Mouse (Mus musculus) frontal cortex, adult 2 months (tissue): ENCODE data around the gene Myh7. TPM values are rescaled to one million over a fixed set of nuclear protein-coding genes. Genes with fewer than 3 reads are reported as not detected.
"Not testable (repeated sequence)": the region's sequence is repeated elsewhere in the genome, so short reads cannot be mapped to it uniquely, and the experiment has no call there.

Experiments
- DNase-seq, 2 experiments: peaks; one replicate each; pipeline ENCODE4 v3.0.0; 2022; ENCODE audit warnings: low spot score in 1 of 2; ENCODE audit errors: extremely low spot score in 1 of 2
- polyA plus RNA-seq: library from polyadenylated mRNA; depleted of rRNA; stranded (reverse); fragments of >200 nt; gene quantifications from 2 replicates; pipeline ENCODE4 v1.2.3, GENCODE M21; 2012

Myh7 gene
- polyA plus RNA-seq, 1 experiment, result 29.3 TPM

- DNase-seq, result no peak
Observed at GRCm38 (mm10) chr14:55005506-55005905, 11.1 kb upstream of the Myh7 start.

GRCm38 (mm10) chr14:55003878-55004855 is 9.7 kb upstream of the Myh7 start:
- DNase-seq, result peak in 1 of 2 experiments; percentile 21

GRCm38 (mm10) chr14:55002687-55003120 is 8.3 kb upstream of the Myh7 start:
- no peak for DNase-seq

- DNase-seq, result no peak
Observed at GRCm38 (mm10) chr14:55001938-55002686, 7.7 kb upstream of the Myh7 start.

GRCm38 (mm10) chr14:55001446-55001845 is 7.0 kb upstream of the Myh7 start:
- no peak for DNase-seq

- no peak for DNase-seq
Observed at GRCm38 (mm10) chr14:55000814-55001213, 6.4 kb upstream of the Myh7 start.

GRCm38 (mm10) chr14:54999868-55000267 is 5.4 kb upstream of the Myh7 start:
- not testable (repeated sequence) for DNase-seq

- DNase-seq, result no peak
Observed at GRCm38 (mm10) chr14:54998680-54999079, 4.3 kb upstream of the Myh7 start.

- DNase-seq, result no peak
Observed at GRCm38 (mm10) chr14:54997297-54997696, 2.9 kb upstream of the Myh7 start.

- DNase-seq, result no peak
Observed at GRCm38 (mm10) chr14:54996793-54997192, 2.4 kb upstream of the Myh7 start.

GRCm38 (mm10) chr14:54995457-54996138 is 1.2 kb upstream of the Myh7 start:
- peak in 1 of 2 experiments; percentile 62 for DNase-seq

- no peak for DNase-seq
Observed at GRCm38 (mm10) chr14:54994869-54995186, 402 bp upstream of the Myh7 start.

GRCm38 (mm10) chr14:54993636-54994035 is 790 bp downstream of the Myh7 start:
- no peak for DNase-seq

- DNase-seq, result no peak
Observed at GRCm38 (mm10) chr14:54992196-54992595, 2.2 kb downstream of the Myh7 start.

- peak in 1 of 2 experiments; percentile 43 for DNase-seq
Observed at GRCm38 (mm10) chr14:54989886-54990441, 4.5 kb downstream of the Myh7 start.

GRCm38 (mm10) chr14:54988882-54989281 is 5.5 kb downstream of the Myh7 start:
- DNase-seq, result no peak

GRCm38 (mm10) chr14:54988350-54988874 is 6.0 kb downstream of the Myh7 start:
- DNase-seq, result not testable (repeated sequence)

- DNase-seq, result no peak
Observed at GRCm38 (mm10) chr14:54981934-54982333, 12.5 kb downstream of the Myh7 start.

GRCm38 (mm10) chr14:54978664-54979063 is 15.8 kb downstream of the Myh7 start:
- DNase-seq, result no peak

- no peak for DNase-seq
Observed at GRCm38 (mm10) chr14:54976633-54977032, 17.8 kb downstream of the Myh7 start, which contains the start of gene Gm17428. Gene Gm17428 (plus strand): TSS chr14:54976933.
